Comparison of ENCODE assay signal across 8 mouse cellular contexts in the genomic region with DNA sequence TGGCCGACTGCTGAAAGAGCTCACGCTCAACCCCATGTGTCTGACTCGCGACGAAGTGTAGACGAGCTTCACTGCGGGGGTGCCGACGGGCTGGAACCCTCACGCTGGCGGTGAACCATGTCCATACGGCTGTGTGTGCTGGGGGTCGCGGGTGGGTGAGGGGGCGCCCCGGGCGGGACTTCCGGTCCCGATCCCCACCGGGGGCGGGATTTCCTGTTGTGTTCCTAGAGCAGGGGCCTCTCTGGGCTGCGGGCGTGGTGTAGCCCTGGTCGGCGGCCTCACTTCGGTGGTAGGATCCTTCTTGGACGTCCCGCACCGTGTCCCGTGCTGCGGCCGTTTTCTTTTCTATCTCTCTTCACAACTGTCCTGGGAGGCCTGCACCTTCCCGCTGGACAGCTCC. TPM values are rescaled to one million over a fixed set of nuclear protein-coding genes. Genes with fewer than 3 reads are reported as not detected.
A peak's percentile ranks its signal among the peaks of the same experiment; 100 is the strongest.
DNase-seq lines count a peak whose midpoint lies in the region; ATAC-seq and TF ChIP-seq lines count a peak whose summit lies in the region.

No protein-coding gene starts in this region.

- H3K27me3 ChIP-seq in embryonic facial prominence, embryonic 12.5 days = no peaks in the 10 kb centered on the region
- H3K27me3 ChIP-seq in small intestine, adult 2 months (ENCODE audit: control insufficient read depth, insufficient read depth, low read length) = no peaks in the 10 kb centered on the region

- no peak; the same call in 1 of the 2 replicates for TF ChIP-seq POLR2A in small intestine, adult 2 months (IDR thresholded peaks at IDR 0.05; ENCODE audit: low read depth, low read length)

- peak overlapping the region; percentile 96 for H3K27ac ChIP-seq in embryonic facial prominence, embryonic 12.5 days
- peak overlapping the region; percentile 91 for H3K27ac ChIP-seq in small intestine, adult 2 months (ENCODE audit: insufficient read depth, low read depth, low read length)

- peak; percentile 22 for ATAC-seq in embryonic facial prominence, embryonic 12.5 days (ENCODE audit: insufficient number of reproducible peaks, insufficient read depth, low FRiP score, low TSS enrichment)

- H3K9ac ChIP-seq in embryonic facial prominence, embryonic 12.5 days = peak overlapping the region; percentile 81

- intact Hi-C loops in heart, postnatal 10 days (cut with DNase I) = no loop called here

- DNase-seq in A20 (ENCODE audit: low read depth, low spot score) (peak; percentile 82), MN1 (ENCODE audit: low spot score) (peak; percentile 75)
- DNase-seq in heart, postnatal 10 days = peak; percentile 79 to 84
- DNase-seq in layer of hippocampus, postnatal 14 days (ENCODE audit: low spot score in 2 of 2) = peak; percentile 77 to 80
- DNase-seq in lung, postnatal 4 days = peak; percentile 83 to 86
- DNase-seq in frontal cortex, postnatal 36 days (ENCODE audit: low spot score in 2 of 2) = no peak

- H3K9me3 ChIP-seq in embryonic facial prominence, embryonic 12.5 days = no peaks in the 10 kb centered on the region

- WGBS in embryonic facial prominence, embryonic 12.5 days = under 1% methylated on average over 33 of the region's 33 CpGs
- WGBS in small intestine, adult 2 months = under 1% methylated on average over 33 of the region's 33 CpGs

- H3K36me3 ChIP-seq in embryonic facial prominence, embryonic 12.5 days = peaks cover 31% of the 10 kb centered on the region
- H3K36me3 ChIP-seq in small intestine, adult 2 months (ENCODE audit: control insufficient read depth, insufficient read depth, low read length) = peaks cover 16% of the 10 kb centered on the region

- peak overlapping the region; percentile 85 for H3K4me2 ChIP-seq in embryonic facial prominence, embryonic 12.5 days (replicated peaks)

- peaks cover 32% of the 10 kb centered on the region for H3K4me1 ChIP-seq in embryonic facial prominence, embryonic 12.5 days
- peaks cover 14% of the 10 kb centered on the region for H3K4me1 ChIP-seq in small intestine, adult 2 months (ENCODE audit: control insufficient read depth, insufficient read depth, insufficient read length, low read length)

- H3K4me3 ChIP-seq in embryonic facial prominence, embryonic 12.5 days = peak overlapping the region; percentile 77
- H3K4me3 ChIP-seq in small intestine, adult 2 months (ENCODE audit: low read depth, low read length) = peak overlapping the region; percentile 80

- no peak for TF ChIP-seq CTCF in small intestine, adult 2 months (IDR thresholded peaks at IDR 0.05; ENCODE audit: extremely low read depth, insufficient read length, insufficient replicate concordance, low read depth, low read length)

RNA-seq across cellular contexts. Expression of a gene that starts 1.3 kb away (rescaled TPM):
- polyA plus RNA-seq in embryonic facial prominence, embryonic 12.5 days (2016; fragmentation: Nextera tagmentation; extraction: Ambion mirVana) = 94.3 and 105 TPM in 2 replicates
- 10 to 100 TPM; 38.4 to 44.7 TPM for total RNA-seq in heart, postnatal 10 days (2021)
- total RNA-seq in layer of hippocampus, postnatal 14 days (2021) = 10 to 100 TPM; 46.2 to 54.2 TPM
- polyA plus RNA-seq in small intestine, adult 2 months (2012; rRNA removed) = 32.1 and 63.2 TPM in 2 replicates

RNA-seq across cellular contexts. Expression of a gene that starts 1.4 kb away (rescaled TPM):
- polyA plus RNA-seq in embryonic facial prominence, embryonic 12.5 days (2016; fragmentation: Nextera tagmentation; extraction: Ambion mirVana) = 116 and 120 TPM in 2 replicates
- total RNA-seq in heart, postnatal 10 days (2021) = 10 to 100 TPM; 76.8 to 78.4 TPM
- 10 to 100 TPM; 81.6 to 89.7 TPM for total RNA-seq in layer of hippocampus, postnatal 14 days (2021)
- 180 and 283 TPM in 2 replicates for polyA plus RNA-seq in small intestine, adult 2 months (2012; rRNA removed)

RNA-seq across cellular contexts. Expression of a gene that starts 6.8 kb away (rescaled TPM):
- 29.0 and 30.4 TPM in 2 replicates for polyA plus RNA-seq in embryonic facial prominence, embryonic 12.5 days (2016; fragmentation: Nextera tagmentation; extraction: Ambion mirVana)
- total RNA-seq in heart, postnatal 10 days (2021) = 10 to 100 TPM; 18.1 to 21.6 TPM
- total RNA-seq in layer of hippocampus, postnatal 14 days (2021) = 10 to 100 TPM; 32.3 to 33.3 TPM
- 36.9 and 84.2 TPM in 2 replicates for polyA plus RNA-seq in small intestine, adult 2 months (2012; rRNA removed)

RNA-seq across cellular contexts. Expression of a gene that starts 19.4 kb away (rescaled TPM):
- polyA plus RNA-seq in embryonic facial prominence, embryonic 12.5 days (2016; fragmentation: Nextera tagmentation; extraction: Ambion mirVana) = 696 and 750 TPM in 2 replicates
- total RNA-seq in heart, postnatal 10 days (2021) = 100 to 1,000 TPM; 189 to 196 TPM
- 100 to 1,000 TPM; 272 to 295 TPM for total RNA-seq in layer of hippocampus, postnatal 14 days (2021)
- polyA plus RNA-seq in small intestine, adult 2 months (2012; rRNA removed) = 82.3 and 141 TPM in 2 replicates

RNA-seq across cellular contexts. Expression of a gene that starts 33.7 kb away (rescaled TPM):
- 5.3 and 5.8 TPM in 2 replicates for polyA plus RNA-seq in embryonic facial prominence, embryonic 12.5 days (2016; fragmentation: Nextera tagmentation; extraction: Ambion mirVana)
- 10 to 100 TPM; 50.4 to 51.3 TPM for total RNA-seq in heart, postnatal 10 days (2021)
- 10 to 100 TPM; 27.3 to 28.4 TPM for total RNA-seq in layer of hippocampus, postnatal 14 days (2021)
- 83.9 and 102 TPM in 2 replicates for polyA plus RNA-seq in small intestine, adult 2 months (2012; rRNA removed)

Comparison
In these comparisons a context has a peak if more than half of its experiments do, and no peak if none do; other contexts are left out.
1. DNase-seq: peak in A20 (single experiment), MN1 (single experiment), heart, postnatal 10 days (2 of 2), layer of hippocampus, postnatal 14 days (2 of 2) and lung, postnatal 4 days (2 of 2); none in frontal cortex, postnatal 36 days (0 of 2).